33 mouse cellular contexts compared by ENCODE assay signal in the genomic region with DNA sequence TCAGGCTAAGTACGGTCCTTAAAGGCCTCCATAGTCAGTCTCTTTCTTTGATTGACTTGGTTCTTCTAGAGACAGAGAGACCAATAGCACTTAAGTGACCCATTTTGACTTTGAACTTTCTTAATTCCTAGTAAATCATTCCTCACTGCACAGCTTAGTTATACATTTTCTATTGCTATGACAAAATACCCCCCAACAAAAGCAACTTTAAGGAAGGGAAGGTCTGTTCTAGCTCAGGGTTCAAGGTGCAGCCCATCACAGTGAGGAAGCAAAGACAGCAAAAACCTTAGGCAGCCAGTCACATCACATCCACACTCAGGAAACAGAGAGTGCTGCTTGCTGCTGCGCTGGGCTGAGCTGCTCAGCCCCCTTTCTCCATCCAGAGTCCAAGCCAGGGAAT.
"Had no signal": no experiment of that assay in that cellular context is flagged by ENCODE, and none has a peak within 500 bp of the region (broad histone marks: within the 10 kb centered on the region; RNA-seq: fewer than 3 reads in every experiment).

No protein-coding gene starts in this region.

- H3K36me3 ChIP-seq: limb, embryonic 10.5 days; limb, embryonic 12.5 days; limb, embryonic 13.5 days; limb, embryonic 15.5 days; liver, embryonic 12.5 days; liver, embryonic 13.5 days; liver, embryonic 15.5 days; lung, embryonic 15.5 days; midbrain, embryonic 10.5 days; midbrain, embryonic 12.5 days; midbrain, embryonic 13.5 days; midbrain, embryonic 15.5 days; neural tube, embryonic 12.5 days; neural tube, embryonic 13.5 days had no signal

- ATAC-seq: liver, embryonic 12.5 days; liver, postnatal 0 days; lung, postnatal 0 days; midbrain, embryonic 13.5 days; midbrain, embryonic 15.5 days; midbrain, embryonic 16.5 days had no signal

- H3K4me3 ChIP-seq: limb, embryonic 10.5 days; limb, embryonic 12.5 days; limb, embryonic 13.5 days; limb, embryonic 15.5 days; liver, embryonic 12.5 days; liver, embryonic 13.5 days; liver, embryonic 15.5 days; lung, embryonic 15.5 days; megakaryocyte, embryonic 14.5 days; midbrain, embryonic 10.5 days; midbrain, embryonic 12.5 days; midbrain, embryonic 13.5 days; midbrain, embryonic 15.5 days; myocyte; neural tube, embryonic 12.5 days; neural tube, embryonic 13.5 days had no signal

- H3K9ac ChIP-seq: limb, embryonic 12.5 days; limb, embryonic 13.5 days; limb, embryonic 15.5 days; liver, embryonic 12.5 days; liver, embryonic 13.5 days; liver, embryonic 14.5 days; liver, embryonic 15.5 days; liver, postnatal 0 days; lung, embryonic 14.5 days; lung, embryonic 15.5 days; midbrain, embryonic 12.5 days; midbrain, embryonic 13.5 days; midbrain, embryonic 15.5 days; neural tube, embryonic 12.5 days; neural tube, embryonic 13.5 days had no signal

- H3K27ac ChIP-seq: limb, embryonic 10.5 days; limb, embryonic 12.5 days; limb, embryonic 13.5 days; limb, embryonic 15.5 days; liver, embryonic 12.5 days; liver, embryonic 13.5 days; liver, embryonic 14.5 days; liver, embryonic 15.5 days; lung, embryonic 15.5 days; macrophage; midbrain, embryonic 10.5 days; midbrain, embryonic 12.5 days; midbrain, embryonic 13.5 days; midbrain, embryonic 15.5 days; neural tube, embryonic 12.5 days; neural tube, embryonic 13.5 days had no signal

- H3K9me3 ChIP-seq: limb, embryonic 10.5 days; limb, embryonic 12.5 days; limb, embryonic 13.5 days; limb, embryonic 15.5 days; lung, embryonic 15.5 days; midbrain, embryonic 10.5 days; midbrain, embryonic 12.5 days; midbrain, embryonic 13.5 days; midbrain, embryonic 15.5 days; neural tube, embryonic 12.5 days; neural tube, embryonic 13.5 days had no signal

- DNase-seq: left cerebral cortex, postnatal 4 days; liver; liver, embryonic 13.5 days; liver, postnatal 0 days; lung, adult 18-20 months; lung, adult 2 months; lung, embryonic 14.5 days; lung, postnatal 10 days; lung, postnatal 14 days; lung, postnatal 36 days; lung, postnatal 4 days; midbrain, embryonic 14.5 days had no signal

- H3K4me2 ChIP-seq: limb, embryonic 12.5 days; limb, embryonic 13.5 days; limb, embryonic 15.5 days; liver, embryonic 11.5 days; liver, embryonic 12.5 days; liver, embryonic 13.5 days; liver, embryonic 15.5 days; lung, embryonic 14.5 days; lung, embryonic 15.5 days; midbrain, embryonic 11.5 days; midbrain, embryonic 12.5 days; midbrain, embryonic 13.5 days; midbrain, embryonic 15.5 days; neural tube, embryonic 12.5 days; neural tube, embryonic 13.5 days had no signal

- H3K4me1 ChIP-seq: limb, embryonic 10.5 days; limb, embryonic 12.5 days; limb, embryonic 13.5 days; limb, embryonic 15.5 days; liver, embryonic 12.5 days; liver, embryonic 13.5 days; liver, embryonic 15.5 days; lung, embryonic 15.5 days; megakaryocyte, embryonic 14.5 days; midbrain, embryonic 10.5 days; midbrain, embryonic 12.5 days; midbrain, embryonic 13.5 days; midbrain, embryonic 15.5 days; neural tube, embryonic 12.5 days; neural tube, embryonic 13.5 days had no signal

- H3K27me3 ChIP-seq: limb, embryonic 12.5 days; limb, embryonic 13.5 days; limb, embryonic 15.5 days; liver, embryonic 12.5 days; liver, embryonic 13.5 days; liver, embryonic 15.5 days; lung, embryonic 15.5 days; megakaryocyte, embryonic 14.5 days; midbrain, embryonic 12.5 days; midbrain, embryonic 13.5 days; midbrain, embryonic 15.5 days; neural tube, embryonic 12.5 days; neural tube, embryonic 13.5 days had no signal
